Mouse (Mus musculus): ENCODE data around the gene Brms1l.
A peak's percentile ranks its signal among the peaks of the same experiment; 100 is the strongest.
"Not testable (repeated sequence)": the region's sequence is repeated elsewhere in the genome, so short reads cannot be mapped to it uniquely, and the experiment has no call there.

The Brms1l gene

GRCm38 (mm10) chr12:55836199-55836951, at the start of gene Brms1l:
Gene Brms1l, plus strand, starts transcription at chr12:55836324.
- DNase-seq (ENCODE audit: low read depth): peak; percentile 98

GRCm38 (mm10) chr12:55794485-55794884, 41.6 kb upstream of the Brms1l start:
- not testable (repeated sequence) for DNase-seq (ENCODE audit: low read depth)

- DNase-seq (ENCODE audit: low read depth): no peak
These were observed 39.0 kb upstream of the Brms1l start for GRCm38 (mm10) chr12:55797103-55797502.

- DNase-seq (ENCODE audit: low read depth): no peak
These were observed 37.4 kb upstream of the Brms1l start for GRCm38 (mm10) chr12:55798745-55799144.

GRCm38 (mm10) chr12:55800144-55800543, 36.0 kb upstream of the Brms1l start:
- DNase-seq (ENCODE audit: low read depth): no peak

GRCm38 (mm10) chr12:55801131-55801530, 35.0 kb upstream of the Brms1l start:
- DNase-seq (ENCODE audit: low read depth): no peak

DNA sequence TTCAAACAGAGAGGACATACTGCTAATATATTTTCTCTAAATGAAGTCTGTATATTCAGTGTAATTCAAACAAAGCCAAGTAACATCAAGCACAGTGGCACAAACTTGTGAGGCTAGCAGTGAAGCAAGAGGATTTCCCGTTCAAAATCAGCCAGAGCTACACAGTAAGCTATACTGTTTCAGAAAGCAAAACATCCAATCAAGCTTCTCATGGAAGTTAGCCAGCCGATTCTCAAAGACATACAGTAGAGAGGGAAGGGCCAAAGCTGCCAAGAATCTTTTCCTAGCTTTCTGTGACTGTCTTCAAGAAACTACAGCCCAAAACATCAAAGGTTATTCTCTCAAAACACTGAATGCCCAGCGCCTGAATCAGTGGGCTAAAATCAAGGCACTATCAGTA, 31.1 kb upstream of the Brms1l start:
- DNase-seq (ENCODE audit: low read depth): peak; percentile 40

- DNase-seq (ENCODE audit: low read depth): no peak
These were observed 19.6 kb upstream of the Brms1l start for GRCm38 (mm10) chr12:55816488-55816887.

GRCm38 (mm10) chr12:55820119-55820660, 15.9 kb upstream of the Brms1l start:
- DNase-seq (ENCODE audit: low read depth): peak; percentile 42

DNA sequence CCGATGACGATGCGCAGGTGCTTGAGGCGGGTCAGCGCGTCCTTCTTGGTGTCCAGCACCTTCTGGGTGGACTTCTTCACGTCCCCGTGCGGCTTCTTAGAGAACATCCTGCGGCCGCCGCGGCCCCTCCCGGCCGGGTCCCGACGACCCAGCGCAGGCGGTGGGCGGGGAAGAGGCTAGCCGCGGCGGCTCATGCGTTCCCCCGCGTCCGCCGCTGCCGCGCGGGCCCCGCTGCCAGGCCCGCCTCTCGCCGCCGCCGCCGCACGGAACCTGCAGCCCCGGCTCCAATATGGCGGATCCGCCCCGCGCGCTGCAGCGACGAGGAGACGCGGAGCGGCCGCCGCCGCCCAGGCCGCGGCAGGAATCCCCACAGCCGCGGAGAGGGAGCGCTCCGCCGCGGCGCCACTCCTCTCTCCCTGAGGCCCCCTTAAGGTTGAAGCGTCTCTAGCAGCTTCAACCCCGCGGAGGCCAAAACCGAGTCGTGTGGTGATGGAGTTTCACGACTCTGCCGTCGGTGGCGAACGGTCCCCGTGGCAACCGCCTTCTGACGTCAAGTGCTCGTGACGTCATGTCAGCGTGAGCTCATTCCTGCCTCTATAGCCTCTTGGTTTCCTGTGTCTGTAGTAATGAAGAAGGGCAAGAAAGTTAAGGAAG, 15.3 kb upstream of the Brms1l start, which contains the start of gene Ralgapa1:
TSS of gene Ralgapa1 (minus strand) at position 507 of the 654 bp plus-strand sequence.
- peak; percentile 98 for DNase-seq (ENCODE audit: low read depth)

DNA sequence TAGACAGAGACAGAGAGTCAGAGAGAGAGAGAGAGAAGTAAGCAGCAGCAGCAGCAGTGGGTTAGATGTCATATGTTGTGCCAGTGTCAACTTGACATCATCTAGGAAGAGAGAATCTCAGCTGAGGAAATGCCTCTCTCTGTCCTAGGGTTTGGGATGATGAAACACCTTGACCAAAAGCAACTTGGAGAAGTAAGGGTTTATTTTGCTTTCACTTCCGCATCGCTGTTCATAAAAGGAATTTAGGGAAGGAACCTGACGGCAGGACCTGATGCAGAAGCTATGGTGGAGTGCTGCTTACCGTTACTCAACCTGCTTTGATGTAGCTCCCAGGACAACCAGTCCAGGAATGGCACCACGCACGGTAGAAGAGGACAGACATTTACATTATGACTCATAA, 12.1 kb upstream of the Brms1l start:
- DNase-seq (ENCODE audit: low read depth): no peak

- peak; percentile 14 for DNase-seq (ENCODE audit: low read depth)
These were observed 10.6 kb upstream of the Brms1l start for GRCm38 (mm10) chr12:55825537-55825936.

GRCm38 (mm10) chr12:55831101-55831500, 5.0 kb upstream of the Brms1l start:
- peak; percentile 84 for DNase-seq (ENCODE audit: low read depth)

- no peak for DNase-seq (ENCODE audit: low read depth)
These were observed 3.2 kb upstream of the Brms1l start for GRCm38 (mm10) chr12:55832961-55833360.

GRCm38 (mm10) chr12:55833906-55834625, 2.1 kb upstream of the Brms1l start:
- DNase-seq (ENCODE audit: low read depth): no peak

DNA sequence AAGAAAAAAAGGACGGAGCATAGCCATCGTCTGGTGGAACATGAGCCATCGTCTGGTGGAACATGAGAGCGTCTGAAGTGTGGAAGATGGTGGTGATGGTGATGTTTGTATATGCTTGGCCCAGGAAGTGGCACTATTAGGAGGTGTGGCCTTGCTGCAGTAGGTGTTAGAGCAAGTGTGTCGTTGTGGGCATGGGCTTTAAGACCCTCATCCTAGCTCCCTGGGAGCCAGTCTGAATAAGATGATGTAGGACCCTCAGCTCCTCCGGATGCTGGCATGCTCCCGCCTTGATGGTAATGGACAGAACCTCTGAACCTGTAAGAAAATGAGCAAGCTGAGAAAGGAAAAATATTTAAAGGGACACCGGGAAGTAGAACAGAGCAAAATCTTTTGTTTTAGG, 1.2 kb upstream of the Brms1l start:
- no peak for DNase-seq (ENCODE audit: low read depth)

- no peak for DNase-seq (ENCODE audit: low read depth)
These were observed 296 bp upstream of the Brms1l start for GRCm38 (mm10) chr12:55835857-55836198.

- DNase-seq (ENCODE audit: low read depth): no peak
These were observed 1.4 kb downstream of the Brms1l start for GRCm38 (mm10) chr12:55837495-55837894.

- DNase-seq (ENCODE audit: low read depth): peak; percentile 22
These were observed 10.6 kb downstream of the Brms1l start for GRCm38 (mm10) chr12:55846741-55847140.

DNA sequence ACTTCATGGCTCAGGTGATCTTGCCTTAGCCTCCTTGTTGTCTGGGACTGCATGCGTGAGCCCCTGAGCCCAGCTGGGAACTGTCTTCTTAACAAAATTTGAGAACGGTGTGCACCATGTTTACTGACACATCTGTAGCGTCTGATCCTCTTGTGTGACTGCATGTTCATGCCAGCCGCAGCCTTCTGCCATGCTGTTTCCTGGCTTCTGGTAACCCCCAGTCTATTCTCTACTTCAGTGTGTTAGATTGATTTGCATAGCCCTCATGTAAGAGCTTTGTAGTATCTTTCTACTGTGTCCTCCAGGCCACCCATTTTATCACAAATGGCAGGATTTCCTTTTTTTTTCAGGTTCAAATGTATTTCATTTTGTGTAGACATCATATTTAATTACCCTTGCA, 11.7 kb downstream of the Brms1l start:
- DNase-seq (ENCODE audit: low read depth): no peak

GRCm38 (mm10) chr12:55850650-55851049, 14.5 kb downstream of the Brms1l start:
- DNase-seq (ENCODE audit: low read depth): no peak
